Mouse (Mus musculus): Measurements from ENCODE around the gene Uqcc2. TPM values are rescaled to one million over a fixed set of nuclear protein-coding genes. Genes with fewer than 3 reads are reported as not detected.
A peak's percentile ranks its signal among the peaks of the same experiment; 100 is the strongest.

Gene Uqcc2
- polyA plus RNA-seq, 1 experiment = 330 TPM

GRCm38 (mm10) chr17:27082796-27083195 is 50.9 kb downstream of the Uqcc2 start:
- 86% methylated on average over 8 of the region's 8 CpGs for WGBS
- Histone ChIP-seq H3K27ac (ENCODE audit: insufficient read depth, low read length) (no peak overlapping the region), H3K4me1 (ENCODE audit: control insufficient read depth, insufficient read depth, low read length) (no peaks in the 10 kb centered on the region), H3K27me3 (ENCODE audit: control insufficient read depth, insufficient read depth, low read length) (no peaks in the 10 kb centered on the region), H3K4me3 (replicated peaks; ENCODE audit: insufficient read depth, low read depth, low read length) (no peak overlapping the region)
- TF ChIP-seq CTCF (IDR thresholded peaks at IDR 0.05; ENCODE audit: borderline replicate concordance, insufficient read depth, low read depth, low read length) (no peak), POLR2A (IDR thresholded peaks at IDR 0.05; ENCODE audit: borderline replicate concordance, insufficient read depth, low read length) (no peak)
- DNase-seq = no peak

GRCm38 (mm10) chr17:27081868-27082267 is 51.8 kb downstream of the Uqcc2 start:
- no peak for DNase-seq
- no peak overlapping the region for H3K4me3 ChIP-seq (replicated peaks; ENCODE audit: insufficient read depth, low read depth, low read length)
- no peaks in the 10 kb centered on the region for H3K27me3 ChIP-seq (ENCODE audit: control insufficient read depth, insufficient read depth, low read length)
- TF ChIP-seq CTCF (IDR thresholded peaks at IDR 0.05; ENCODE audit: borderline replicate concordance, insufficient read depth, low read depth, low read length) (no peak), POLR2A (IDR thresholded peaks at IDR 0.05; ENCODE audit: borderline replicate concordance, insufficient read depth, low read length) (no peak)
- no peaks in the 10 kb centered on the region for H3K4me1 ChIP-seq (ENCODE audit: control insufficient read depth, insufficient read depth, low read length)
- WGBS = 87% methylated on average over 5 of the region's 5 CpGs
- no peak overlapping the region for H3K27ac ChIP-seq (ENCODE audit: insufficient read depth, low read length)

GRCm38 (mm10) chr17:27078499-27078898 is 55.2 kb downstream of the Uqcc2 start:
- peaks cover 24% of the 10 kb centered on the region for H3K4me1 ChIP-seq (ENCODE audit: control insufficient read depth, insufficient read depth, low read length)
- H3K27me3 ChIP-seq (ENCODE audit: control insufficient read depth, insufficient read depth, low read length) = no peaks in the 10 kb centered on the region
- TF ChIP-seq POLR2A (IDR thresholded peaks at IDR 0.05; ENCODE audit: borderline replicate concordance, insufficient read depth, low read length) = no peak
- no peak for TF ChIP-seq CTCF (IDR thresholded peaks at IDR 0.05; ENCODE audit: borderline replicate concordance, insufficient read depth, low read depth, low read length)
- H3K27ac ChIP-seq (ENCODE audit: insufficient read depth, low read length) = no peak overlapping the region
- DNase-seq = no peak
- 88% methylated on average over 6 of the region's 6 CpGs for WGBS
- H3K4me3 ChIP-seq (replicated peaks; ENCODE audit: insufficient read depth, low read depth, low read length) = no peak overlapping the region

GRCm38 (mm10) chr17:27077920-27078319 is 55.8 kb downstream of the Uqcc2 start:
- H3K4me3 ChIP-seq (replicated peaks; ENCODE audit: insufficient read depth, low read depth, low read length) = no peak overlapping the region
- no peak for DNase-seq
- 83% methylated on average over 6 of the region's 6 CpGs for WGBS

GRCm38 (mm10) chr17:27077133-27077532 is 56.6 kb downstream of the Uqcc2 start:
- TF ChIP-seq POLR2A (IDR thresholded peaks at IDR 0.05; ENCODE audit: borderline replicate concordance, insufficient read depth, low read length) (no peak), CTCF (IDR thresholded peaks at IDR 0.05; ENCODE audit: borderline replicate concordance, insufficient read depth, low read depth, low read length) (no peak)
- peaks cover 34% of the 10 kb centered on the region for H3K4me1 ChIP-seq (ENCODE audit: control insufficient read depth, insufficient read depth, low read length)
- DNase-seq = no peak
- H3K27me3 ChIP-seq (ENCODE audit: control insufficient read depth, insufficient read depth, low read length) = no peaks in the 10 kb centered on the region
- H3K27ac ChIP-seq (ENCODE audit: insufficient read depth, low read length) = no peak overlapping the region
- WGBS = 97% methylated on average over 7 of the region's 7 CpGs
- H3K4me3 ChIP-seq (replicated peaks; ENCODE audit: insufficient read depth, low read depth, low read length) = no peak overlapping the region

More at GRCm38 (mm10) chr17:27077920-27078319, 55.8 kb downstream of the Uqcc2 start:
- no peaks in the 10 kb centered on the region for H3K27me3 ChIP-seq (ENCODE audit: control insufficient read depth, insufficient read depth, low read length)
- H3K27ac ChIP-seq (ENCODE audit: insufficient read depth, low read length) = no peak overlapping the region
- H3K4me1 ChIP-seq (ENCODE audit: control insufficient read depth, insufficient read depth, low read length) = peaks cover 26% of the 10 kb centered on the region
- TF ChIP-seq POLR2A (IDR thresholded peaks at IDR 0.05; ENCODE audit: borderline replicate concordance, insufficient read depth, low read length) (no peak), CTCF (IDR thresholded peaks at IDR 0.05; ENCODE audit: borderline replicate concordance, insufficient read depth, low read depth, low read length) (peak; percentile 28; the same call in 1 of the 2 replicates)

GRCm38 (mm10) chr17:27074849-27075745 is 58.6 kb downstream of the Uqcc2 start:
- H3K4me1 ChIP-seq (ENCODE audit: control insufficient read depth, insufficient read depth, low read length) = peaks cover 48% of the 10 kb centered on the region
- H3K4me3 ChIP-seq (replicated peaks; ENCODE audit: insufficient read depth, low read depth, low read length) = no peak overlapping the region
- TF ChIP-seq CTCF (IDR thresholded peaks at IDR 0.05; ENCODE audit: borderline replicate concordance, insufficient read depth, low read depth, low read length) (no peak), POLR2A (IDR thresholded peaks at IDR 0.05; ENCODE audit: borderline replicate concordance, insufficient read depth, low read length) (no peak)
- H3K27me3 ChIP-seq (ENCODE audit: control insufficient read depth, insufficient read depth, low read length) = no peaks in the 10 kb centered on the region
- no peak overlapping the region for H3K27ac ChIP-seq (ENCODE audit: insufficient read depth, low read length)
- WGBS = 54% methylated on average over 17 of the region's 17 CpGs
- peak in 1 of 2 experiments; percentile 36 for DNase-seq

- no peak overlapping the region for H3K4me3 ChIP-seq (replicated peaks; ENCODE audit: insufficient read depth, low read depth, low read length)
Observed at GRCm38 (mm10) chr17:27074236-27074635, 59.5 kb downstream of the Uqcc2 start.

GRCm38 (mm10) chr17:27073778-27074177 is 59.9 kb downstream of the Uqcc2 start:
- Histone ChIP-seq H3K4me3 (replicated peaks; ENCODE audit: insufficient read depth, low read depth, low read length) (no peak overlapping the region), H3K27me3 (ENCODE audit: control insufficient read depth, insufficient read depth, low read length) (no peaks in the 10 kb centered on the region), H3K4me1 (ENCODE audit: control insufficient read depth, insufficient read depth, low read length) (peaks cover 51% of the 10 kb centered on the region), H3K27ac (ENCODE audit: insufficient read depth, low read length) (no peak overlapping the region)
- TF ChIP-seq CTCF (IDR thresholded peaks at IDR 0.05; ENCODE audit: borderline replicate concordance, insufficient read depth, low read depth, low read length) (no peak), POLR2A (IDR thresholded peaks at IDR 0.05; ENCODE audit: borderline replicate concordance, insufficient read depth, low read length) (no peak)
- DNase-seq = no peak
- WGBS = 69% methylated on average over 9 of the region's 9 CpGs

More at GRCm38 (mm10) chr17:27074236-27074635, 59.5 kb downstream of the Uqcc2 start:
- WGBS = 74% methylated on average over 6 of the region's 6 CpGs
- no peak for DNase-seq
- no peaks in the 10 kb centered on the region for H3K27me3 ChIP-seq (ENCODE audit: control insufficient read depth, insufficient read depth, low read length)
- H3K27ac ChIP-seq (ENCODE audit: insufficient read depth, low read length) = no peak overlapping the region
- TF ChIP-seq POLR2A (IDR thresholded peaks at IDR 0.05; ENCODE audit: borderline replicate concordance, insufficient read depth, low read length) (no peak), CTCF (IDR thresholded peaks at IDR 0.05; ENCODE audit: borderline replicate concordance, insufficient read depth, low read depth, low read length) (no peak)
- peaks cover 51% of the 10 kb centered on the region for H3K4me1 ChIP-seq (ENCODE audit: control insufficient read depth, insufficient read depth, low read length)
